Mouse (Mus musculus): Measurements from ENCODE around the gene Arhgap24. TPM values are rescaled to one million over a fixed set of nuclear protein-coding genes. Genes with fewer than 3 reads are reported as not detected.

Gene Arhgap24
- total RNA-seq, 2 experiments from 2014 or later = 1.9 to 3.8 TPM

GRCm38 (mm10) chr5:102497205-102497604 lies 16.0 kb downstream of the Arhgap24 start:
- peak; percentile 90 for ATAC-seq (replicated peaks; ENCODE audit: poor library complexity, severe bottlenecking)

GRCm38 (mm10) chr5:102498747-102499146 lies 17.6 kb downstream of the Arhgap24 start:
- ATAC-seq (replicated peaks; ENCODE audit: poor library complexity, severe bottlenecking) = peak; percentile 74

- ATAC-seq (replicated peaks; ENCODE audit: poor library complexity, severe bottlenecking) = peak; percentile 87
Measured at GRCm38 (mm10) chr5:102502333-102502732, 21.1 kb downstream of the Arhgap24 start.

GRCm38 (mm10) chr5:102503066-102503465 lies 21.9 kb downstream of the Arhgap24 start:
- ATAC-seq (replicated peaks; ENCODE audit: poor library complexity, severe bottlenecking) = no peak

GRCm38 (mm10) chr5:102503868-102504267 lies 22.7 kb downstream of the Arhgap24 start:
- ATAC-seq (replicated peaks; ENCODE audit: poor library complexity, severe bottlenecking) = no peak

- no peak for ATAC-seq (replicated peaks; ENCODE audit: poor library complexity, severe bottlenecking)
Measured at GRCm38 (mm10) chr5:102504557-102504956, 23.4 kb downstream of the Arhgap24 start.

GRCm38 (mm10) chr5:102508162-102508561 lies 27.0 kb downstream of the Arhgap24 start:
- ATAC-seq (replicated peaks; ENCODE audit: poor library complexity, severe bottlenecking) = no peak

GRCm38 (mm10) chr5:102509381-102509780 lies 28.2 kb downstream of the Arhgap24 start:
- ATAC-seq (replicated peaks; ENCODE audit: poor library complexity, severe bottlenecking) = no peak

- ATAC-seq (replicated peaks; ENCODE audit: poor library complexity, severe bottlenecking) = no peak
Measured at GRCm38 (mm10) chr5:102511651-102512050, 30.5 kb downstream of the Arhgap24 start.

- no peak for ATAC-seq (replicated peaks; ENCODE audit: poor library complexity, severe bottlenecking)
Measured at GRCm38 (mm10) chr5:102515496-102515895, 34.3 kb downstream of the Arhgap24 start.

GRCm38 (mm10) chr5:102520506-102520905 lies 39.3 kb downstream of the Arhgap24 start:
- no peak for ATAC-seq (replicated peaks; ENCODE audit: poor library complexity, severe bottlenecking)

- no peak for ATAC-seq (replicated peaks; ENCODE audit: poor library complexity, severe bottlenecking)
Measured at GRCm38 (mm10) chr5:102535311-102535710, 54.1 kb downstream of the Arhgap24 start.

- ATAC-seq (replicated peaks; ENCODE audit: poor library complexity, severe bottlenecking) = peak; percentile 98
Measured at GRCm38 (mm10) chr5:102537819-102538218, 56.6 kb downstream of the Arhgap24 start.

GRCm38 (mm10) chr5:102546296-102546695 lies 65.1 kb downstream of the Arhgap24 start:
- ATAC-seq (replicated peaks; ENCODE audit: poor library complexity, severe bottlenecking) = no peak

- ATAC-seq (replicated peaks; ENCODE audit: poor library complexity, severe bottlenecking) = no peak
Measured at GRCm38 (mm10) chr5:102547786-102548185, 66.6 kb downstream of the Arhgap24 start.

GRCm38 (mm10) chr5:102548382-102548781 lies 67.2 kb downstream of the Arhgap24 start:
- ATAC-seq (replicated peaks; ENCODE audit: poor library complexity, severe bottlenecking) = no peak

GRCm38 (mm10) chr5:102550211-102550610 lies 69.0 kb downstream of the Arhgap24 start:
- no peak for ATAC-seq (replicated peaks; ENCODE audit: poor library complexity, severe bottlenecking)

- ATAC-seq (replicated peaks; ENCODE audit: poor library complexity, severe bottlenecking) = peak; percentile 40
Measured at GRCm38 (mm10) chr5:102550870-102551637, 69.9 kb downstream of the Arhgap24 start.

GRCm38 (mm10) chr5:102552533-102552932 lies 71.3 kb downstream of the Arhgap24 start:
- no peak for ATAC-seq (replicated peaks; ENCODE audit: poor library complexity, severe bottlenecking)

GRCm38 (mm10) chr5:102555958-102556357 lies 74.8 kb downstream of the Arhgap24 start:
- no peak for ATAC-seq (replicated peaks; ENCODE audit: poor library complexity, severe bottlenecking)

- no peak for ATAC-seq (replicated peaks; ENCODE audit: poor library complexity, severe bottlenecking)
Measured at GRCm38 (mm10) chr5:102560270-102560669, 79.1 kb downstream of the Arhgap24 start.

GRCm38 (mm10) chr5:102563971-102564370 lies 82.8 kb downstream of the Arhgap24 start:
- no peak for ATAC-seq (replicated peaks; ENCODE audit: poor library complexity, severe bottlenecking)
